Mouse (Mus musculus) intestine, embryonic 14.5 days (tissue): ENCODE measurements at regions not wholly inside any gene's neighbourhood (a gene's known extent, or its start where the extent isn't known, plus 50 kb on each side); places are given as distances from the start of the nearest gene placed in this dataset.

Experiments
- ATAC-seq: fragments of 200-750 bp; cut with Nextera tagmentation; replicated peaks from 2 replicates; pipeline ENCODE4 v1.8.0; 2017; ENCODE audit warnings: low read depth, moderate number of reproducible peaks, moderate TSS enrichment, moderate library complexity; ENCODE audit not compliant: low FRiP score, low TSS enrichment
- DNase-seq: peaks from one replicate; pipeline ENCODE4 v3.0.0-alpha.2; 2018; ENCODE audit warnings: low spot score
- H3K27ac ChIP-seq: fragments of 300-500 bp; sonication (generic); 2 replicates; pipeline ENCODE4 v1.5.1; 2014; ENCODE audit warnings: low read depth, mild to moderate bottlenecking, control low read depth
- H3K27me3 ChIP-seq: fragments of 300-500 bp; sonication (generic); replicated peaks from 2 replicates; pipeline ENCODE4 v1.6.1; 2014; ENCODE audit warnings: low read length, control low read depth; ENCODE audit not compliant: control insufficient read depth, insufficient read depth
- H3K36me3 ChIP-seq: fragments of 300-500 bp; sonication (generic); 2 replicates; pipeline ENCODE4 v1.6.1; 2014; ENCODE audit warnings: low read length, control low read depth; ENCODE audit not compliant: control insufficient read depth, insufficient read depth
- H3K4me1 ChIP-seq: fragments of 300-500 bp; sonication (generic); replicated peaks from 2 replicates; pipeline ENCODE4 v1.6.1; 2014; ENCODE audit warnings: low read length, control low read depth, mixed read lengths; ENCODE audit not compliant: control insufficient read depth, insufficient read depth
- H3K4me2 ChIP-seq: fragments of 300-500 bp; sonication (generic); 2 replicates; pipeline ENCODE4 v1.6.1; 2014; ENCODE audit warnings: low read length
- H3K4me3 ChIP-seq: fragments of 300-500 bp; sonication (generic); 2 replicates; pipeline ENCODE4 v1.5.1; 2014; ENCODE audit warnings: low read depth, low read length, control low read depth, mixed read lengths
- H3K9ac ChIP-seq: fragments of 300-500 bp; sonication (generic); 2 replicates; pipeline ENCODE4 v1.6.1; 2014; ENCODE audit warnings: mild to moderate bottlenecking, low read length
- H3K9me3 ChIP-seq: fragments of 300-500 bp; sonication (generic); 2 replicates; pipeline ENCODE4 v1.6.1; 2016; ENCODE audit warnings: low read length, control low read depth; ENCODE audit not compliant: control insufficient read depth
- WGBS: fragments of 180-500 bp; shearing (Covaris S2); extraction: QIAGEN DNeasy Blood & Tissue Kit; methylation state at CpG from one replicate; pipeline ENCODE4 v1.1.7; 2014; 5-methylcytosine and 5-hydroxymethylcytosine counted together

- Histone ChIP-seq H3K9me3 (no peaks in the 10 kb centered on the region), H3K9ac (no peak overlapping the region), H3K36me3 (no peaks in the 10 kb centered on the region), H3K27ac (no peak overlapping the region), H3K27me3 (no peaks in the 10 kb centered on the region), H3K4me3 (no peak overlapping the region), H3K4me1 (0 out of 2 replicates have a peak, but pooled peaks cover 3% of the 10 kb centered on the region), H3K4me2 (no peak overlapping the region)
- ATAC-seq: no peak
- DNase-seq: no peak
- WGBS: 92% methylated on average over 4 of the region's 4 CpGs
Measured at GRCm38 (mm10) chr16:29706996-29707395, 127.9 kb downstream of the Opa1 start.

- Histone ChIP-seq H3K4me1 (0 out of 2 replicates have a peak, but pooled peaks cover 3% of the 10 kb centered on the region), H3K4me2 (no peak overlapping the region), H3K36me3 (no peaks in the 10 kb centered on the region), H3K9me3 (no peaks in the 10 kb centered on the region), H3K4me3 (no peak overlapping the region), H3K27ac (no peak overlapping the region), H3K27me3 (no peaks in the 10 kb centered on the region), H3K9ac (no peak overlapping the region)
- DNase-seq: no peak
- no peak for ATAC-seq
- 94% methylated on average over 11 of the region's 11 CpGs for WGBS
Measured at GRCm38 (mm10) chr16:29707656-29708055, 128.5 kb downstream of the Opa1 start.

- Histone ChIP-seq H3K9me3 (no peaks in the 10 kb centered on the region), H3K4me3 (no peak overlapping the region), H3K36me3 (no peaks in the 10 kb centered on the region), H3K4me1 (0 out of 2 replicates have a peak, but pooled peaks cover 3% of the 10 kb centered on the region), H3K4me2 (no peak overlapping the region), H3K27me3 (no peaks in the 10 kb centered on the region), H3K27ac (no peak overlapping the region), H3K9ac (no peak overlapping the region)
- DNase-seq (no peak), ATAC-seq (no peak)
- 74% methylated on average over 4 of the region's 4 CpGs for WGBS
Measured at GRCm38 (mm10) chr16:29709072-29709471, 129.9 kb downstream of the Opa1 start.

- Histone ChIP-seq H3K27me3 (no peaks in the 10 kb centered on the region), H3K9me3 (no peaks in the 10 kb centered on the region), H3K36me3 (no peaks in the 10 kb centered on the region), H3K4me3 (no peak overlapping the region), H3K4me1 (peaks cover 8% of the 10 kb centered on the region; the same call in 1 of the 2 replicates), H3K9ac (no peak overlapping the region), H3K4me2 (no peak overlapping the region), H3K27ac (no peak overlapping the region)
- DNase-seq (no peak), ATAC-seq (no peak)
Measured at GRCm38 (mm10) chr16:29711386-29711785, 132.3 kb downstream of the Opa1 start.

- Histone ChIP-seq H3K36me3 (no peaks in the 10 kb centered on the region), H3K4me1 (peaks cover 8% of the 10 kb centered on the region; the same call in 1 of the 2 replicates), H3K27ac (no peak overlapping the region), H3K9ac (no peak overlapping the region), H3K9me3 (no peaks in the 10 kb centered on the region), H3K4me3 (no peak overlapping the region), H3K27me3 (no peaks in the 10 kb centered on the region), H3K4me2 (no peak overlapping the region)
- ATAC-seq (no peak), DNase-seq (no peak)
- WGBS: 75% methylated on average over 12 of the region's 12 CpGs
Measured at GRCm38 (mm10) chr16:29711912-29712681, 133.0 kb downstream of the Opa1 start.

- H3K27me3 ChIP-seq: no peaks in the 10 kb centered on the region
- no peak overlapping the region for H3K4me3 ChIP-seq
- H3K27ac ChIP-seq: no peak overlapping the region
- no peak for DNase-seq
- H3K4me1 ChIP-seq: peaks cover 13% of the 10 kb centered on the region; the same call in 1 of the 2 replicates
- no peak for ATAC-seq
- no peak overlapping the region for H3K4me2 ChIP-seq
- no peaks in the 10 kb centered on the region for H3K36me3 ChIP-seq
- no peak overlapping the region for H3K9ac ChIP-seq
- WGBS: 49% methylated on average over 10 of the region's 10 CpGs
- H3K9me3 ChIP-seq: no peaks in the 10 kb centered on the region
Measured at GRCm38 (mm10) chr16:29714612-29715127, 135.5 kb downstream of the Opa1 start.

GRCm38 (mm10) chr16:29718965-29719364 lies 139.8 kb downstream of the Opa1 start:
- Histone ChIP-seq H3K9me3 (no peaks in the 10 kb centered on the region), H3K4me2 (no peak overlapping the region), H3K27ac (no peak overlapping the region), H3K27me3 (no peaks in the 10 kb centered on the region), H3K4me3 (no peak overlapping the region), H3K9ac (no peak overlapping the region), H3K36me3 (no peaks in the 10 kb centered on the region), H3K4me1 (peaks cover 13% of the 10 kb centered on the region; the same call in 1 of the 2 replicates)
- 25% methylated on average over 10 of the region's 10 CpGs for WGBS
- ATAC-seq (peak; percentile 30; the same call in 1 of the 2 replicates), DNase-seq (no peak)

GRCm38 (mm10) chr16:29719571-29720451 lies 140.7 kb downstream of the Opa1 start:
- no peak overlapping the region for H3K27ac ChIP-seq
- ATAC-seq (no peak), DNase-seq (no peak)

More at GRCm38 (mm10) chr16:29719571-29720451, 140.7 kb downstream of the Opa1 start:
- Histone ChIP-seq H3K36me3 (no peaks in the 10 kb centered on the region), H3K4me2 (no peak overlapping the region), H3K9ac (no peak overlapping the region), H3K4me1 (peaks cover 7% of the 10 kb centered on the region; the same call in 1 of the 2 replicates), H3K9me3 (no peaks in the 10 kb centered on the region), H3K4me3 (no peak overlapping the region), H3K27me3 (no peaks in the 10 kb centered on the region)
- WGBS: 79% methylated on average over 23 of the region's 23 CpGs
